Mouse (Mus musculus): ENCODE results near the gene Fshr. TPM values are rescaled to one million over a fixed set of nuclear protein-coding genes. Genes with fewer than 3 reads are reported as not detected.

Fshr gene
- total RNA-seq, 1 experiment = not detected

DNA sequence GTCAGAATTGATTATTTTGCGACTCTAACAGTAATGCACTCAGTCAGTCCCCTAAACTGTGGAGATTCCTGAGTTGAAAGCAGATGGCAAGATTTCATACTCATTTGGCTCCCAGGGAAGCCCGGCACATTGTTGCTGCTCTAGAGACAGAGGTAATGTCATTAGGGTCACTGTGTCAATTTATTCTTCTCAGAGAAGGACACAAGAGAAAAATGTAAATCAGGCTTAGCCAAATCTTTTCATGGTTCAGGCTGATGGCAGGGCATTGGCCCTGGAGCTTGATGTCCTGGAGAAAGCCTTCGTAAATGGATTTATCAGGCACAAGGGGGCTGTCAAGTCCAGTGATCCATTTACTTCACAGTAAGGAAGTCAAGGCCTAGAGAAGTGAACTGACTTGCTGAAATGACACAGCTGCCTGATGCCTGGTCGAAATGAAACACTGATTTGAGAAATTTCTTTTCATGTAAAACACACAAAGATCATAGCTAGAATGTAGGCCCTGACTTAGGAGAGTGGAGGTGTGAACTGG lies 262.3 kb downstream of the Fshr start:
- Histone ChIP-seq H3K4me3 (ENCODE audit: insufficient read depth in 1 of 2, low read depth in 1 of 2, low read length in 2 of 2, poor library complexity in 1 of 2, severe bottlenecking in 1 of 2) (no peak overlapping the region), H3K4me1 (ENCODE audit: control insufficient read depth in 2 of 2, insufficient read depth in 2 of 2, low read length in 2 of 2, poor library complexity in 1 of 2) (no peaks in the 10 kb centered on the region), H3K27ac (ENCODE audit: insufficient read depth, low read depth, low read length, poor library complexity, severe bottlenecking) (no peak overlapping the region), H3K9ac (ENCODE audit: insufficient read depth, low read depth, low read length, poor library complexity, severe bottlenecking) (no peak overlapping the region), H3K36me3 (ENCODE audit: control insufficient read depth, insufficient read depth, low read length, poor library complexity, severe bottlenecking) (no peaks in the 10 kb centered on the region), H3K9me3 (ENCODE audit: control insufficient read depth, insufficient read depth, low read depth, low read length) (no peaks in the 10 kb centered on the region)
- TF ChIP-seq HCFC1 (IDR thresholded peaks at IDR 0.05; ENCODE audit: borderline replicate concordance, insufficient read depth, low read length) (no peak), CHD2 (IDR thresholded peaks at IDR 0.05; ENCODE audit: low read depth, low read length) (no peak), MAFK (IDR thresholded peaks at IDR 0.05; ENCODE audit: insufficient read depth, low read depth, low read length) (no peak), ZNF384 (IDR thresholded peaks at IDR 0.05; ENCODE audit: low read depth, low read length) (no peak), ZC3H11A (IDR thresholded peaks at IDR 0.05; ENCODE audit: borderline replicate concordance, low read depth, low read length) (no peak)
- in situ Hi-C loops (cut with MboI; ENCODE audit: low sequenced_read_pairs in 2 of 2, unreplicated experiment in 2 of 2) = no loop called here
- no peak for DNase-seq (ENCODE audit: low read depth, low spot score)

DNA sequence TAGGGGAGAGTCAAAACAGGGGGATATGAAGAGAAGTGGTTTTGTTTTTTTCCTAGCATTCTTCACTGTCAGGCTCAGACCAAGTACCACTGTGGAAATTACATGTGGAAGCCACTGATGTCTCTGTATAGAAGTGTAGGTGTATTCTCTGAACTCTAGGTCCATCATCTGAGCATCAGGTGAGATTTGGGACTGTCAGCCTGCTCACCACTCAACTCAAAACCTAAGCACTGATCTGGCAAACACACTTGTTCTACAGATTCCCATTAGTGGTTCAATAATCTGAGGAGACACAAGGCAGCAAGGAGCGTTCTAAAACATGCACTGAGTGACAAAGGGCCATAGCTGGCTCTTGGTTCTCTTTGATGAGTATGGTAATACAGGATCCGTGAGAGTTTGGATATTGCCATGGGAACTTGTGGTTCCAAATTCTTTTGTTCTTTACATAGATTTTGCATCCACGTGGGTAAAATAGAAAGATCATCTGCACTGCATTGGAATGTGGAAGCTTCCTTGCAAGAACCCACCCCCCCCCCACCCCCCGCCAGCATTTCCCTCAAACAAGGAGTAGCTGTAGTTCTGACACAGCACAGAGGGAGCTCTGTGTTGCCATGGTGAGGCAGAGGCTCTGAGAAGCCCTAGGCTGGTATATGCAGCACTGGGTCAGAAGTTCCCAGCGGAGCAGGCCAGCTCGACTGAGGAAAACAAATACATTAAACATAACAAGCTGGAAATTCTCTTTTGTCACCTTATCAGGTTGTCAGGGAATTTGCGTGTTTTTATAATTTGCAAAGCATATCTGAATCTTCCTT lies 262.9 kb downstream of the Fshr start:
- no peak for TF ChIP-seq CHD2 (IDR thresholded peaks at IDR 0.05; ENCODE audit: low read depth, low read length)
- no peak for TF ChIP-seq ZNF384 (IDR thresholded peaks at IDR 0.05; ENCODE audit: low read depth, low read length)
- TF ChIP-seq HCFC1 (IDR thresholded peaks at IDR 0.05; ENCODE audit: borderline replicate concordance, insufficient read depth, low read length) = no peak
- TF ChIP-seq MAFK (IDR thresholded peaks at IDR 0.05; ENCODE audit: insufficient read depth, low read depth, low read length) = no peak
- no peak for TF ChIP-seq ZC3H11A (IDR thresholded peaks at IDR 0.05; ENCODE audit: borderline replicate concordance, low read depth, low read length)
- Histone ChIP-seq H3K9ac (ENCODE audit: insufficient read depth, low read depth, low read length, poor library complexity, severe bottlenecking) (no peak overlapping the region), H3K4me1 (ENCODE audit: control insufficient read depth in 2 of 2, insufficient read depth in 2 of 2, low read length in 2 of 2, poor library complexity in 1 of 2) (no peaks in the 10 kb centered on the region), H3K9me3 (ENCODE audit: control insufficient read depth, insufficient read depth, low read depth, low read length) (no peaks in the 10 kb centered on the region), H3K36me3 (ENCODE audit: control insufficient read depth, insufficient read depth, low read length, poor library complexity, severe bottlenecking) (no peaks in the 10 kb centered on the region), H3K27ac (ENCODE audit: insufficient read depth, low read depth, low read length, poor library complexity, severe bottlenecking) (no peak overlapping the region), H3K4me3 (ENCODE audit: insufficient read depth in 1 of 2, low read depth in 1 of 2, low read length in 2 of 2, poor library complexity in 1 of 2, severe bottlenecking in 1 of 2) (no peak overlapping the region)
- in situ Hi-C loops (cut with MboI; ENCODE audit: low sequenced_read_pairs in 2 of 2, unreplicated experiment in 2 of 2) = no loop called here
- DNase-seq (ENCODE audit: low read depth, low spot score) = no peak

DNA sequence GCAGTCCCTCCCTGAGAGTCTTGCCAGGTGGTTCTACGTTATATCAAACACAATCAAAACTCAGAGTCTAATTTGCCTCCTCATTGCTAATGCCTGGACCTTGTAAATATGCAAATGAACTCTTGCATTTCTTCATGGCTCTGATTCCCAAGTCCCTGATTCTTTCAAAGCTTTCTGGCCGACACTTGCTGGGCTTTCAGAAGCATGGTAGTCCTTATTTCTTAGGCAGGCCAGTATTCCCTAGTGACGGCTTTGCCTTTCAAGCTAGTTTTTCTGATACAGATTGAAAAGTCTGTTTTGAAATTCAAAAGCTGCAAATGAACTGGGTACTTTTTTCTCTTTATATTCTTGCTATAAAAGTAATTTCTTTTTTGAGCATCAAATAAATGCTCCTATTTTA lies 263.5 kb downstream of the Fshr start:
- no peak overlapping the region for H3K4me3 ChIP-seq (ENCODE audit: insufficient read depth in 1 of 2, low read depth in 1 of 2, low read length in 2 of 2, poor library complexity in 1 of 2, severe bottlenecking in 1 of 2)
- no peak for DNase-seq (ENCODE audit: low read depth, low spot score)
- TF ChIP-seq MAFK (IDR thresholded peaks at IDR 0.05; ENCODE audit: insufficient read depth, low read depth, low read length) = no peak
- TF ChIP-seq CHD2 (IDR thresholded peaks at IDR 0.05; ENCODE audit: low read depth, low read length) = no peak
- TF ChIP-seq ZC3H11A (IDR thresholded peaks at IDR 0.05; ENCODE audit: borderline replicate concordance, low read depth, low read length) = no peak
- TF ChIP-seq HCFC1 (IDR thresholded peaks at IDR 0.05; ENCODE audit: borderline replicate concordance, insufficient read depth, low read length) = no peak
- no peak for TF ChIP-seq ZNF384 (IDR thresholded peaks at IDR 0.05; ENCODE audit: low read depth, low read length)
- H3K9me3 ChIP-seq (ENCODE audit: control insufficient read depth, insufficient read depth, low read depth, low read length) = no peaks in the 10 kb centered on the region
- H3K27ac ChIP-seq (ENCODE audit: insufficient read depth, low read depth, low read length, poor library complexity, severe bottlenecking) = no peak overlapping the region
- H3K9ac ChIP-seq (ENCODE audit: insufficient read depth, low read depth, low read length, poor library complexity, severe bottlenecking) = no peak overlapping the region
- no peaks in the 10 kb centered on the region for H3K4me1 ChIP-seq (ENCODE audit: control insufficient read depth in 2 of 2, insufficient read depth in 2 of 2, low read length in 2 of 2, poor library complexity in 1 of 2)
- in situ Hi-C loops (cut with MboI; ENCODE audit: low sequenced_read_pairs in 2 of 2, unreplicated experiment in 2 of 2) = no loop called here
- no peaks in the 10 kb centered on the region for H3K36me3 ChIP-seq (ENCODE audit: control insufficient read depth, insufficient read depth, low read length, poor library complexity, severe bottlenecking)

All from ES-E14 (cell line).